Mouse (Mus musculus) stomach, postnatal 0 days (tissue): ENCODE measurements around the gene Snx11. TPM values are rescaled to one million over a fixed set of nuclear protein-coding genes. Genes with fewer than 3 reads are reported as not detected.

Source experiments
- ATAC-seq: fragments of 200-750 bp; cut with Nextera tagmentation; 2 replicates; pipeline ENCODE4 v1.8.0; 2017; ENCODE audit not compliant: low FRiP score, low TSS enrichment
- DNase-seq: peaks from one replicate; pipeline ENCODE4 v3.0.0-alpha.2; 2016; ENCODE audit warnings: low spot score
- H3K27ac ChIP-seq: fragments of 300-500 bp; sonication (generic); replicated peaks from 2 replicates; pipeline ENCODE4 v1.5.1; 2014; ENCODE audit warnings: mild to moderate bottlenecking, control low read depth
- H3K27me3 ChIP-seq: fragments of 300-500 bp; sonication (generic); 2 replicates; pipeline ENCODE4 v1.6.1; 2014; ENCODE audit warnings: low read length; ENCODE audit not compliant: control insufficient read depth, insufficient read depth
- H3K36me3 ChIP-seq: fragments of 300-500 bp; sonication (generic); 2 replicates; pipeline ENCODE4 v1.6.1; 2014; ENCODE audit warnings: low read length, mixed read lengths; ENCODE audit not compliant: control insufficient read depth, insufficient read depth
- H3K4me1 ChIP-seq: fragments of 300-500 bp; sonication (generic); replicated peaks from 2 replicates; pipeline ENCODE4 v1.6.1; 2014; ENCODE audit warnings: antibody characterized with exemption; ENCODE audit not compliant: control insufficient read depth, insufficient read depth
- H3K4me2 ChIP-seq: fragments of 300-500 bp; sonication (generic); replicated peaks from 2 replicates; pipeline ENCODE4 v1.6.1; 2014; ENCODE audit warnings: low read depth, mild to moderate bottlenecking, control low read depth, moderate library complexity
- H3K4me3 ChIP-seq: fragments of 300-500 bp; sonication (generic); 2 replicates; pipeline ENCODE4 v1.5.1; 2014; ENCODE audit warnings: low read depth, low read length, control low read depth
- H3K9ac ChIP-seq: fragments of 300-500 bp; sonication (generic); 2 replicates; pipeline ENCODE4 v1.6.1; 2014; ENCODE audit warnings: mild to moderate bottlenecking, low read length, control low read depth, mixed read lengths
- H3K9me3 ChIP-seq: fragments of 300-500 bp; sonication (generic); 2 replicates; pipeline ENCODE4 v1.6.1; 2016; ENCODE audit warnings: low read length; ENCODE audit not compliant: control insufficient read depth
- CTCF ChIP-seq: IDR thresholded peaks from 2 replicates; pipeline ENCODE4 v1.5.1; 2016; ENCODE audit warnings: antibody characterized with exemption, low read depth, mild to moderate bottlenecking, moderate library complexity
- EP300 ChIP-seq: optimal IDR thresholded peaks from 2 replicates; pipeline ENCODE3; 2016; ENCODE audit warnings: antibody characterized with exemption
- WGBS: fragments of 180-500 bp; shearing (Covaris S2); extraction: QIAGEN DNeasy Blood & Tissue Kit; methylation state at CpG from one replicate; pipeline ENCODE4 v1.1.7; 2014; 5-methylcytosine and 5-hydroxymethylcytosine counted together
- polyA plus RNA-seq: library from polyadenylated mRNA; unstranded; fragments of >200 nt; fragmentation: Nextera tagmentation; extraction: Ambion mirVana; gene quantifications from 2 replicates; pipeline ENCODE4 v1.2.1, GENCODE M21; 2015

Snx11 gene
- polyA plus RNA-seq, 1 experiment from 2014 or later = 17.6 TPM

DNA sequence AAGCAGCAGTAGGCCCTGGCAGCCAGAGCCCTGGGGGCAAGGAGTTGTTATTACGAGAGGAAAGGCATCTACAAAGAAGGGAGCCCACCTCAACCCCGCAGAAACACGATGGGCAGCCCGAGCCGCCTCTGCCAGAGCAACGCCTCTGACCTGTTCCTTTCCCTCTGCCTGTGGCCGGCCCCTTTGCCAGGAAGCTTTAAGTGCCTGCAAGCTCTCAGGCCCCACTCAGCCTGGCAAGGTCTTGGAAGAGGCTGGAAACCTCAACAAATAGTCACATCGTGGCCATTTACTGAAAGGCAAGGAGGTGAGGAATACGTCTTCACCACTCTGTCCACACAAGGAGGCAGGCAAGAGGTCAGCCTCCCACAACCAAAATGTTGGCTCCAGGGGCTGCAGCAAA lies 9.1 kb downstream of the Snx11 start:
- Histone ChIP-seq H3K36me3 (peaks cover 14% of the 10 kb centered on the region; the same call in 1 of the 2 replicates), H3K4me2 (no peak overlapping the region), H3K27me3 (no peaks in the 10 kb centered on the region), H3K9me3 (no peaks in the 10 kb centered on the region), H3K9ac (no peak overlapping the region), H3K4me1 (no peaks in the 10 kb centered on the region), H3K4me3 (no peak overlapping the region), H3K27ac (peak overlapping the region; percentile 40)
- TF ChIP-seq CTCF (no peak), EP300 (no peak)
- WGBS = 55% methylated on average over 9 of the region's 9 CpGs
- DNase-seq = no peak
- no peak for ATAC-seq

DNA sequence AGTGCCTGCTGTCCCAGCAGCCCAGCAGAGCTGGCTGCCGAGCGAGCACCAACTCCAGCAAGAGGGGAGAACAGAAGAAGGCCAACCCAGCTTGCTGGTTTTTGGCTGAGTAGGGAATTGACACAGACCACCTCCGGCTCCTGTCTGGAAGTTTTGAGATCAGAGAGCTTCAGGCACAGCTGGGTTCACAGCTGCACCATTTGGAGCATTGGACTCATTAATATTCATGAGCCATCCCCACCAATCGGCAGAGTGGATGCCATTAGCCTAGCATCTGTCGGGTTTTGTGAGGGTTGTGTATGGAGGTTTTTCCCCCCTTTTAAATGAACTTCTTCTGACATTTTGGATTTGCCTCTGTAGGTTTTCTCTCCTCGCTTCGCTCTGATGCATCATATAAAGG lies 10.3 kb downstream of the Snx11 start:
- 70% methylated on average over 7 of the region's 7 CpGs for WGBS
- H3K36me3 ChIP-seq = peaks cover 11% of the 10 kb centered on the region; the same call in 1 of the 2 replicates
- no peak overlapping the region for H3K4me2 ChIP-seq
- H3K27ac ChIP-seq = peak overlapping the region; percentile 59
- TF ChIP-seq EP300 (no peak), CTCF (no peak)
- no peaks in the 10 kb centered on the region for H3K9me3 ChIP-seq
- DNase-seq (no peak), ATAC-seq (no peak)
- H3K4me1 ChIP-seq = no peaks in the 10 kb centered on the region
- no peak overlapping the region for H3K9ac ChIP-seq
- H3K4me3 ChIP-seq = no peak overlapping the region
- no peaks in the 10 kb centered on the region for H3K27me3 ChIP-seq

- H3K4me3 ChIP-seq = no peak overlapping the region
- H3K27me3 ChIP-seq = no peaks in the 10 kb centered on the region
- TF ChIP-seq EP300 (no peak), CTCF (no peak)
- peak overlapping the region; percentile 59 for H3K27ac ChIP-seq
- peak; percentile 54 for DNase-seq
- no peaks in the 10 kb centered on the region for H3K9me3 ChIP-seq
- H3K4me2 ChIP-seq = no peak overlapping the region
- H3K9ac ChIP-seq = no peak overlapping the region
- no peaks in the 10 kb centered on the region for H3K4me1 ChIP-seq
- 62% methylated on average over 12 of the region's 12 CpGs for WGBS
- peak; percentile 73 for ATAC-seq
- H3K36me3 ChIP-seq = peaks cover 9% of the 10 kb centered on the region; the same call in 1 of the 2 replicates
Observed at GRCm38 (mm10) chr11:96766555-96766954, 10.8 kb downstream of the Snx11 start.

DNA sequence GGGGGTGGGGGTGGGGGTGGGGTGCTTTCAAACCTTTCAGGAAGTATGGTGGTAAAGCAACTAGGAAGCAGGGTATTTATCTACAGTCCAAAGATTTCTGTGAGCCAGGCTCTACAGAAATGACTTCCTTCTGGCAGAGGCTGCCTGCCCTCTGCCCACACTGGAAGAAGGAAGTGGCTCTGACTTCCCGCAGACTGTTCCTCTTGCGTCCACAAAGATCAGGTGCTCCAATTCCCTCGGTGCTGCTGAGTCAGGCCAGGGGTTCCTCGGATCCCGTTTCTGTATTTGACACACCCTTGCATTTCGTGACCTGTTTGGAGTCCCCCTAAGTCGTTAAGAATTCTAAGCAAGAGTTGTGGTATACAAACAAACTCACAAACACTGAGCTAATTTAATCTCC lies 11.7 kb downstream of the Snx11 start:
- Histone ChIP-seq H3K36me3 (0 out of 2 replicates have a peak, but pooled peaks cover 1% of the 10 kb centered on the region), H3K4me1 (no peaks in the 10 kb centered on the region), H3K9ac (no peak overlapping the region), H3K27ac (peak overlapping the region; percentile 77), H3K9me3 (no peaks in the 10 kb centered on the region), H3K27me3 (no peaks in the 10 kb centered on the region), H3K4me3 (no peak overlapping the region), H3K4me2 (no peak overlapping the region)
- ATAC-seq (peak; percentile 87), DNase-seq (peak; percentile 67)
- TF ChIP-seq CTCF (no peak), EP300 (no peak)
- 57% methylated on average over 7 of the region's 7 CpGs for WGBS

- Histone ChIP-seq H3K36me3 (no peaks in the 10 kb centered on the region), H3K4me2 (no peak overlapping the region), H3K9ac (no peak overlapping the region), H3K27me3 (no peaks in the 10 kb centered on the region), H3K4me3 (no peak overlapping the region), H3K9me3 (no peaks in the 10 kb centered on the region), H3K27ac (peak overlapping the region; percentile 77), H3K4me1 (no peaks in the 10 kb centered on the region)
- no peak for DNase-seq
- TF ChIP-seq CTCF (no peak), EP300 (no peak)
- ATAC-seq = no peak
- WGBS = 67% methylated on average over 13 of the region's 13 CpGs
Observed at GRCm38 (mm10) chr11:96764511-96765350, 12.6 kb downstream of the Snx11 start.

GRCm38 (mm10) chr11:96762742-96763470 lies 14.5 kb downstream of the Snx11 start:
- 70% methylated on average over 15 of the region's 15 CpGs for WGBS
- no peaks in the 10 kb centered on the region for H3K9me3 ChIP-seq
- no peak for ATAC-seq
- no peak overlapping the region for H3K4me2 ChIP-seq
- H3K4me3 ChIP-seq = no peak overlapping the region
- no peak overlapping the region for H3K9ac ChIP-seq
- no peaks in the 10 kb centered on the region for H3K36me3 ChIP-seq
- TF ChIP-seq CTCF = peak; percentile 18
- no peak for TF ChIP-seq EP300
- no peak for DNase-seq
- H3K27ac ChIP-seq = no peak overlapping the region
- no peaks in the 10 kb centered on the region for H3K4me1 ChIP-seq
- no peaks in the 10 kb centered on the region for H3K27me3 ChIP-seq
